Mouse (Mus musculus) CH12.LX (cell line): Measurements from ENCODE around the gene Abr. TPM values are rescaled to one million over a fixed set of nuclear protein-coding genes. Genes with fewer than 3 reads are reported as not detected.

Source experiments
- DNase-seq: peaks from one replicate; pipeline ENCODE4 v3.0.0-alpha.2; 2013; ENCODE audit errors: extremely low read depth
- H3K27ac ChIP-seq: 2 replicates; pipeline ENCODE4 v1.5.1; 2012; ENCODE audit warnings: low read depth, mild to moderate bottlenecking, control low read depth, moderate library complexity; ENCODE audit not compliant: insufficient read depth
- H3K27me3 ChIP-seq: replicated peaks from 2 replicates; pipeline ENCODE3; 2012; ENCODE audit warnings: inconsistent platforms
- H3K36me3 ChIP-seq, 2 experiments: replicated peaks in 1 of 2; 2 replicates each; pipeline versions ENCODE3 to v1.6.1; 2012; ENCODE audit warnings: inconsistent platforms in 1 of 2, low read length in 1 of 2, mild to moderate bottlenecking in 1 of 2, mixed read lengths in 1 of 2, moderate library complexity in 1 of 2; ENCODE audit not compliant: control insufficient read depth in 1 of 2, insufficient read depth in 1 of 2
- H3K4me1 ChIP-seq, 2 experiments: 2 replicates each; pipeline ENCODE4 v1.6.1; 2012; ENCODE audit warnings: inconsistent platforms in 1 of 2, moderate library complexity in 1 of 2; ENCODE audit not compliant: insufficient read depth in 2 of 2, control insufficient read depth in 1 of 2
- H3K4me2 ChIP-seq: 2 replicates; pipeline ENCODE4 v1.6.1; 2012; ENCODE audit warnings: low read depth, mild to moderate bottlenecking, control low read depth; ENCODE audit not compliant: poor library complexity, insufficient read depth, severe bottlenecking
- H3K4me3 ChIP-seq, 3 experiments: fragments of 150-350 bp in 1 of 3; sonication (generic) in 1 of 3; replicated peaks in 1 of 3; 2 replicates each; pipeline versions ENCODE3 to v1.5.1; 2011 to 2012; ENCODE audit warnings: low read depth in 2 of 3, low read length in 2 of 3, mild to moderate bottlenecking in 2 of 3, moderate library complexity in 2 of 3, control low read depth in 1 of 3, improper control_type of control experiment in 1 of 3, inconsistent platforms in 1 of 3, mixed read lengths in 1 of 3; ENCODE audit not compliant: poor library complexity in 1 of 3
- H3K79me2 ChIP-seq: replicated peaks from 2 replicates; pipeline ENCODE4 v1.6.1; 2012; ENCODE audit warnings: mild to moderate bottlenecking, moderate library complexity; ENCODE audit not compliant: control insufficient read depth, poor library complexity, insufficient read depth, severe bottlenecking; ENCODE audit errors: extremely low read depth
- H3K9ac ChIP-seq: 2 replicates; pipeline ENCODE4 v1.6.1; 2012; ENCODE audit warnings: low read depth, mild to moderate bottlenecking, control low read depth, moderate library complexity; ENCODE audit not compliant: insufficient read depth
- H3K9me3 ChIP-seq: replicated peaks from 2 replicates; pipeline ENCODE3; 2012; ENCODE audit warnings: low read length, inconsistent platforms, mixed read lengths
- CHD2 ChIP-seq: IDR thresholded peaks from 2 replicates; pipeline ENCODE4 v1.6.1; 2011; ENCODE audit warnings: low read length, improper control_type of control experiment
- CTCF ChIP-seq, 2 experiments: IDR thresholded peaks in 1 of 2; conservative IDR thresholded peaks in 1 of 2; 2 replicates each; pipeline ENCODE4 v1.5.1; 2011 to 2012; ENCODE audit warnings: low read depth in 2 of 2, low read length in 2 of 2, improper control_type of control experiment in 1 of 2, inconsistent platforms in 1 of 2, mild to moderate bottlenecking in 1 of 2, moderate library complexity in 1 of 2
- EP300 ChIP-seq: IDR thresholded peaks from 2 replicates; pipeline ENCODE4 v1.6.1; 2011; ENCODE audit warnings: low read length, improper control_type of control experiment
- ETS1 ChIP-seq: conservative IDR thresholded peaks from 2 replicates; pipeline ENCODE4 v1.6.1; 2012; ENCODE audit warnings: low read depth, mild to moderate bottlenecking, inconsistent platforms, low read length, improper control_type of control experiment, moderate library complexity
- GABPA ChIP-seq: IDR thresholded peaks from 2 replicates; pipeline ENCODE4 v1.6.1; 2012; ENCODE audit warnings: low read depth, low read length, improper control_type of control experiment, inconsistent platforms; ENCODE audit not compliant: insufficient replicate concordance
- HCFC1 ChIP-seq: IDR thresholded peaks from 2 replicates; pipeline ENCODE4 v1.6.1; 2012; ENCODE audit warnings: low read depth, mild to moderate bottlenecking, inconsistent platforms, low read length, improper control_type of control experiment
- KAT2A ChIP-seq: IDR thresholded peaks from 2 replicates; pipeline ENCODE4 v1.6.1; 2012; ENCODE audit warnings: low read length, improper control_type of control experiment, inconsistent platforms; ENCODE audit not compliant: insufficient replicate concordance
- MAX ChIP-seq: IDR thresholded peaks from 2 replicates; pipeline ENCODE4 v1.6.1; 2011; ENCODE audit warnings: low read length, improper control_type of control experiment
- MAZ ChIP-seq: IDR thresholded peaks from 2 replicates; pipeline ENCODE4 v1.6.1; 2012; ENCODE audit warnings: low read depth, mild to moderate bottlenecking, inconsistent platforms, low read length, improper control_type of control experiment, moderate library complexity
- MXI1 ChIP-seq: IDR thresholded peaks from 2 replicates; pipeline ENCODE4 v1.6.1; 2011; ENCODE audit warnings: mild to moderate bottlenecking, low read depth, low read length, improper control_type of control experiment
- MYC ChIP-seq: IDR thresholded peaks from 2 replicates; pipeline ENCODE4 v1.6.1; 2011; ENCODE audit warnings: low read depth, mild to moderate bottlenecking, improper control_type of control experiment, low read length
- NELFE ChIP-seq: IDR thresholded peaks from 2 replicates; pipeline ENCODE4 v1.6.1; 2011; ENCODE audit warnings: low read depth, low read length, improper control_type of control experiment
- NRF1 ChIP-seq: IDR thresholded peaks from 2 replicates; pipeline ENCODE4 v1.6.1; 2014; ENCODE audit warnings: low read depth, mild to moderate bottlenecking, inconsistent platforms, low read length, improper control_type of control experiment, moderate library complexity
- PAX5 ChIP-seq: IDR thresholded peaks from 2 replicates; pipeline ENCODE4 v1.6.1; 2012; ENCODE audit warnings: low read length, inconsistent platforms, mixed read lengths
- POLR2AphosphoS2 ChIP-seq: IDR thresholded peaks from 2 replicates; pipeline ENCODE4 v1.6.1; 2011; ENCODE audit warnings: low read depth, low read length, improper control_type of control experiment
- RAD21 ChIP-seq: IDR thresholded peaks from 2 replicates; pipeline ENCODE4 v1.6.1; 2011; ENCODE audit warnings: low read depth, mild to moderate bottlenecking, low read length, improper control_type of control experiment, moderate library complexity
- RCOR1 ChIP-seq: conservative IDR thresholded peaks from 2 replicates; pipeline ENCODE4 v1.6.1; 2012; ENCODE audit warnings: low read depth, mild to moderate bottlenecking, inconsistent platforms, low read length, improper control_type of control experiment
- SIN3A ChIP-seq: IDR thresholded peaks from 2 replicates; pipeline ENCODE4 v1.6.1; 2012; ENCODE audit warnings: low read length, improper control_type of control experiment, inconsistent platforms
- SMC3 ChIP-seq: IDR thresholded peaks from 2 replicates; pipeline ENCODE4 v1.6.1; 2011; ENCODE audit warnings: low read depth, low read length, improper control_type of control experiment
- TCF12 ChIP-seq: IDR thresholded peaks from 2 replicates; pipeline ENCODE4 v1.6.1; 2014; ENCODE audit warnings: low read depth, mild to moderate bottlenecking, inconsistent platforms, low read length, improper control_type of control experiment
- UBTF ChIP-seq: IDR thresholded peaks from 2 replicates; pipeline ENCODE4 v1.6.1; 2012; ENCODE audit warnings: low read depth, mild to moderate bottlenecking, inconsistent platforms, low read length, improper control_type of control experiment, moderate library complexity
- dilution Hi-C: fragments of 300-500 bp; cut with MboI; formaldehyde crosslinking; loops from 2 replicates; pipeline ENCODE4 v1.14.3; 2020; ENCODE audit warnings: low sequenced_read_pairs; ENCODE audit not compliant: extremely low pct_unique_long_range_greater_than_20kb, extremely low pct_ligation_motif_present
- in situ Hi-C: fragments of 300-500 bp; cut with MboI; formaldehyde crosslinking; loops from 3 replicates; pipeline ENCODE4 v1.14.3; 2019; ENCODE audit warnings: low sequenced_read_pairs, low pct_ligation_motif_present, low pct_unique_long_range_greater_than_20kb, mixed read lengths
- polyA plus RNA-seq: library from polyadenylated mRNA; unstranded; fragments of >175 nt; gene quantifications from 2 replicates; pipeline ENCODE4 v1.2.1, GENCODE M21; 2012; ENCODE audit warnings: low read depth; ENCODE audit not compliant: insufficient read length
- total RNA-seq, 2 experiments: library from RNA; depleted of rRNA; stranded (reverse); fragments of 300-350 nt in 1 of 2; fragments of >200 nt in 1 of 2; gene quantifications; 2 replicates each; pipeline ENCODE4 v1.2.3; 2012 to 2014

Gene Abr
- total and polyA plus RNA-seq, 3 experiments, result 21.0 to 49.5 (median 37.4) TPM

GRCm38 (mm10) chr11:76397650-76398311 lies 224.3 kb downstream of the Abr start:
- in situ Hi-C loops, result no loop called here
- H3K36me3 ChIP-seq, result peaks cover 0 to 2% of the 10 kb centered on the region in 2 experiments
- H3K27ac ChIP-seq, result no peak overlapping the region
- H3K9me3 ChIP-seq, result no peaks in the 10 kb centered on the region
- peak overlapping the region; percentile 56 for H3K9ac ChIP-seq
- peak overlapping the region; percentile 52 for H3K4me2 ChIP-seq
- H3K79me2 ChIP-seq, result no peaks in the 10 kb centered on the region; the same call in 1 of the 2 replicates
- TF ChIP-seq ETS1, result no peak
- TF ChIP-seq SIN3A, result no peak
- TF ChIP-seq TCF12, result no peak
- no peak for TF ChIP-seq POLR2AphosphoS2
- no peak for TF ChIP-seq MAX
- TF ChIP-seq NELFE, result no peak
- no peak; the same call in 1 of the 2 replicates for TF ChIP-seq MXI1
- TF ChIP-seq GABPA, result no peak
- no peak for TF ChIP-seq SMC3
- TF ChIP-seq EP300, result no peak
- no peak for TF ChIP-seq MAZ
- no peak for TF ChIP-seq CHD2
- TF ChIP-seq KAT2A, result no peak
- no peak for TF ChIP-seq MYC
- TF ChIP-seq PAX5, result no peak
- TF ChIP-seq CTCF (conservative IDR thresholded peaks at IDR 0.05 in 1 of 2, IDR thresholded peaks at IDR 0.05 in 1 of 2; ENCODE audit: low read depth in 2 of 2, low read length in 2 of 2), result no peak
- no peak for TF ChIP-seq UBTF
- no peak for TF ChIP-seq RCOR1
- DNase-seq, result no peak
- H3K4me1 ChIP-seq, result peaks cover 4 to 41% of the 10 kb centered on the region in 2 experiments; a peak in 2 of 4 replicates
- no peaks in the 10 kb centered on the region for H3K27me3 ChIP-seq
- peak overlapping the region; percentile 61 to 74 (median 70) for H3K4me3 ChIP-seq
- dilution Hi-C loops, result no loop called here

- H3K9ac ChIP-seq, result no peak overlapping the region
- dilution Hi-C loops, result no loop called here
These were observed 229.1 kb downstream of the Abr start for GRCm38 (mm10) chr11:76392996-76393395.

More at GRCm38 (mm10) chr11:76392996-76393395, 229.1 kb downstream of the Abr start:
- TF ChIP-seq UBTF, result no peak
- no peak for TF ChIP-seq CTCF (conservative IDR thresholded peaks at IDR 0.05 in 1 of 2, IDR thresholded peaks at IDR 0.05 in 1 of 2; ENCODE audit: low read depth in 2 of 2, low read length in 2 of 2)
- no peak for TF ChIP-seq MAZ
- no peak for TF ChIP-seq RAD21
- no peak for TF ChIP-seq MAX
- no peak for TF ChIP-seq HCFC1
- no peak for TF ChIP-seq NRF1
- no peak for TF ChIP-seq TCF12
- in situ Hi-C loops, result loop anchor here (5.0 kb wide), 1 partner anchor 46 kb away; no protein-coding TSS in a partner anchor
- no peak overlapping the region for H3K4me2 ChIP-seq
- no peak for DNase-seq
- H3K27ac ChIP-seq, result no peak overlapping the region
- peaks cover 4 to 26% of the 10 kb centered on the region in 2 experiments; a peak in 2 of 4 replicates for H3K4me1 ChIP-seq
- no peak overlapping the region for H3K4me3 ChIP-seq
- H3K36me3 ChIP-seq, result peaks cover 0 to 9% of the 10 kb centered on the region in 2 experiments
- H3K27me3 ChIP-seq, result no peaks in the 10 kb centered on the region
- no peaks in the 10 kb centered on the region; the same call in 1 of the 2 replicates for H3K79me2 ChIP-seq
- peaks cover 2% of the 10 kb centered on the region for H3K9me3 ChIP-seq
